Mouse (Mus musculus) liver, adult 2 months (tissue): ENCODE results near the gene Mmp8. TPM values are rescaled to one million over a fixed set of nuclear protein-coding genes. Genes with fewer than 3 reads are reported as not detected.

Experiments
- DNase-seq: peaks from one replicate; pipeline ENCODE4 v3.0.0-alpha.2; 2011; ENCODE audit warnings: low read depth, low spot score; ENCODE audit errors: extremely low read depth
- H3K27ac ChIP-seq: fragments of 200-500 bp; replicated peaks from 2 replicates; pipeline ENCODE4 v1.5.1; 2012; ENCODE audit warnings: low read depth, mild to moderate bottlenecking, control low read depth, inconsistent platforms, low read length; ENCODE audit not compliant: insufficient read depth
- H3K27me3 ChIP-seq: fragments of 200-500 bp; 2 replicates; pipeline ENCODE4 v1.6.1; 2012; ENCODE audit warnings: mild to moderate bottlenecking, moderate library complexity, low read length, inconsistent platforms; ENCODE audit not compliant: control insufficient read depth, insufficient read depth
- H3K36me3 ChIP-seq: fragments of 200-500 bp; 2 replicates; pipeline ENCODE4 v1.6.1; 2012; ENCODE audit warnings: low read length, inconsistent platforms; ENCODE audit not compliant: control insufficient read depth, insufficient read depth
- H3K4me1 ChIP-seq: fragments of 200-500 bp; 2 replicates; pipeline ENCODE4 v1.6.1; 2011; ENCODE audit warnings: low read length; ENCODE audit not compliant: control insufficient read depth, insufficient read depth
- H3K4me3 ChIP-seq: fragments of 200-500 bp; 2 replicates; pipeline ENCODE4 v1.5.1; 2011; ENCODE audit warnings: low read depth, mild to moderate bottlenecking, control low read depth, low read length, moderate library complexity; ENCODE audit not compliant: insufficient read depth
- H3K79me2 ChIP-seq: fragments of 200-500 bp; 2 replicates; pipeline ENCODE4 v1.6.1; 2012; ENCODE audit warnings: inconsistent platforms, mild to moderate bottlenecking, low read length, moderate library complexity; ENCODE audit not compliant: control insufficient read depth, insufficient read depth
- H3K9ac ChIP-seq: fragments of 200-500 bp; 2 replicates; pipeline ENCODE4 v1.6.1; 2012; ENCODE audit warnings: low read depth, mild to moderate bottlenecking, control low read depth, inconsistent platforms, low read length
- CTCF ChIP-seq: fragments of 200-500 bp; IDR thresholded peaks from 2 replicates; pipeline ENCODE4 v1.5.1; 2011; ENCODE audit warnings: low read depth, low read length, control low read depth
- POLR2A ChIP-seq: fragments of 200-500 bp; IDR thresholded peaks from 2 replicates; pipeline ENCODE4 v1.6.1; 2011; ENCODE audit warnings: low read length, control low read depth; ENCODE audit not compliant: insufficient read depth; ENCODE audit errors: extremely low read depth
- WGBS: fragments of 180-500 bp; shearing (Covaris S2); methylation state at CpG from one replicate; pipeline ENCODE4 v1.1.7; 2018; 5-methylcytosine and 5-hydroxymethylcytosine counted together
- polyA plus RNA-seq: library from polyadenylated mRNA; depleted of rRNA; stranded (reverse); fragments of >200 nt; gene quantifications from 2 replicates; pipeline ENCODE4 v1.2.3, GENCODE M21; 2012; rRNA removed
- total RNA-seq: library from RNA; depleted of rRNA; stranded (reverse); fragments of >200 nt; gene quantifications from 2 replicates; pipeline ENCODE4 v1.2.3, GENCODE M21; 2014; rRNA removed

The Mmp8 gene
- total and polyA plus RNA-seq, 2 experiments = under 0.01 to 0.09 TPM

DNA sequence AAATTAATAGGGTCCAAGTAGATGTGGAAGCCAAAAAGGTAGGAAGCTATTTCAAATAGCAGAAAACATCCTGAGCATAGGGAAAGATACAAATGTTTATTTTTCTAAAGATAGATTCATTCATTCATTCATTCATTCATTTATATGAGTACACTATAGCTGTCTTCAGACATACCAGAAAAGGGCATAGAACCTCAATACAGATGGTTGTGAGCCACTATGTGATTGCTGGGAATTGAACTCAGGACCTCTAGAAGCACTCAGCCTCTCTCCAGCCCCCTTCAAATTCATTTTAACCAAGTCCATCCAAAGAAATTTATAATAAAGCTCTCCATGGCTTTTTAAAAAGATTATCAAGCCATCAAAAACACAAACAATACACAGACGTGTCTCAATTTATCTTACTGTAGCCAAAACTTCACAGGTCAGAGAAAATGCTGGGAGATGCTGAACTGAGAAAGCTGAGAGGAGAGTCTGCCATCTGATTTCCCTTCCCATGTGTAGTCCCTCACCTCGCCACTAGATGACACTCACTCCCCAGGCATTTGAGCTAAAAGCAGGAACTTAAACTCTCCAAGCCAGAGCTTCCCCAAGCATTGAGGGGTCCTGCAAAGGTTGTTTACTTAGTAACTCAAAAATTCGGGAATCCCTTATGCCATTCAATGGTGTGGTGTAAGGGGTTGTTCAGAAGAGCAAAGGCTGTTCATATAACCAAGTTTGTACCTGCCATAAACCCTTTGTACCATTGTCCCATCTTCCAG is 44.9 kb downstream of the Mmp8 start:
- H3K79me2 ChIP-seq = no peaks in the 10 kb centered on the region
- H3K4me1 ChIP-seq = no peaks in the 10 kb centered on the region
- H3K27ac ChIP-seq = no peak overlapping the region
- 3% methylated on average over 3 of the region's 3 CpGs for WGBS
- H3K36me3 ChIP-seq = no peaks in the 10 kb centered on the region
- no peak overlapping the region for H3K9ac ChIP-seq
- H3K4me3 ChIP-seq = no peak overlapping the region
- TF ChIP-seq CTCF (peak; percentile 78), POLR2A (no peak)
- H3K27me3 ChIP-seq = no peaks in the 10 kb centered on the region
- DNase-seq = peak; percentile 25

DNA sequence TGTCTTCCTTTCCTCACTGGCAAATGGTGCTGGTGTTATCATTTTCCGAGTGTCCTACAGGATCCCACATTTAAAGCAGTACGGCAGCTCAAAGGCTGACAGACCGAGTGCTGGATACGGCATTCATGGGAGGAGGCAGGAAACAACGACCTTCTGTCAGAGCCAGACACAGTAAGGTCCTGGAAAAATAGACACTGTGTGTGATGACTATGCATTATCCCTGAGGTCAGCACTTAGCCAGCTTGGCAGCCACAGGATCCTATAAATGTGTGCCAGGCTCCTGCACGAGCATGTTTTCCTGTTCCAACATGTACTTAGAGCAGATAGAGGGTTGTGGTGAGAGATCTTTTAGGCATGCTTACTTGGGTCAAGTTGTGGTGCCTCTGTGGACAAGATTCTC is 45.7 kb downstream of the Mmp8 start:
- TF ChIP-seq CTCF (no peak), POLR2A (no peak)
- Histone ChIP-seq H3K9ac (no peak overlapping the region), H3K36me3 (no peaks in the 10 kb centered on the region), H3K79me2 (no peaks in the 10 kb centered on the region), H3K4me1 (no peaks in the 10 kb centered on the region), H3K4me3 (no peak overlapping the region), H3K27ac (no peak overlapping the region), H3K27me3 (no peaks in the 10 kb centered on the region)
- 61% methylated on average over 6 of the region's 6 CpGs for WGBS
- no peak for DNase-seq

DNA sequence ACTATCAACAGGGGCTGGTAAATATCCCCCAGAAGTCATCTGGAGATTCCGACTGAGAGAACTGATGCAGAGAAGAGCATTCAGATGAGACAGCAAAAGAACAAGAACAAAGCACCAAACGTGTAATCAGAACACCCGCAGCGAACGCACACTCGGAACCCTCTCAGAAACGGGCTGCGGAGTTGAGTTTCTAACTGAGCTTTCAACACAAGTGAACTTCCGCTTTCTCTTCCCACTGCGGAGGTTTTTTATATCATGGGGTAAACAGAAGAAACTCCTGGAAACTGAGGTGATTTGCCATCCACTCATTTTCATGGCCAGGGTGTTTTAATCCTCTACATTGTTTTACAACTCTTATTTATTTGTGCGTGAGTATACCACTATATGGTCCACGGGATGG is 47.4 kb downstream of the Mmp8 start:
- Histone ChIP-seq H3K27me3 (no peaks in the 10 kb centered on the region), H3K4me3 (no peak overlapping the region), H3K4me1 (no peaks in the 10 kb centered on the region), H3K9ac (no peak overlapping the region), H3K36me3 (no peaks in the 10 kb centered on the region), H3K27ac (no peak overlapping the region), H3K79me2 (no peaks in the 10 kb centered on the region)
- TF ChIP-seq POLR2A (no peak), CTCF (no peak)
- DNase-seq = no peak
- WGBS = 85% methylated on average over 12 of the region's 12 CpGs

Other genes with a start within 250 kb of the Mmp8 start
- gene Mmp12, start 214.1 kb upstream of the Mmp8 start, total RNA-seq = 0.67 and 0.83 TPM in 2 replicates
- gene Mmp12, start 214.1 kb upstream of the Mmp8 start, polyA plus RNA-seq = 0.07 TPM in 1 of 2 replicates, not detected in the other
- gene Mmp1b, start 170.4 kb upstream of the Mmp8 start, total RNA-seq = not detected in 2 replicates
- not detected in 2 replicates for gene Mmp1b, start 170.4 kb upstream of the Mmp8 start, polyA plus RNA-seq
- gene Mmp3, start 112.6 kb upstream of the Mmp8 start, total RNA-seq = 0.18 and 0.20 TPM in 2 replicates
- 0.09 TPM in 1 of 2 replicates, not detected in the other for gene Mmp3, start 112.6 kb upstream of the Mmp8 start, polyA plus RNA-seq
- gene Mmp10, start 56.1 kb upstream of the Mmp8 start, total RNA-seq = not detected in 2 replicates
- gene Mmp10, start 56.1 kb upstream of the Mmp8 start, polyA plus RNA-seq = not detected in 2 replicates
- 0.87 and 1.1 TPM in 2 replicates for gene Mmp27, start 12.9 kb downstream of the Mmp8 start, total RNA-seq
- gene Mmp27, start 12.9 kb downstream of the Mmp8 start, polyA plus RNA-seq = 0.07 TPM in 1 of 2 replicates, not detected in the other
- gene Mmp20, start 69.8 kb downstream of the Mmp8 start, total RNA-seq = under 0.01 TPM in 1 of 2 replicates, not detected in the other
- not detected in 2 replicates for gene Mmp20, start 69.8 kb downstream of the Mmp8 start, polyA plus RNA-seq
- 0.13 and 0.55 TPM in 2 replicates for gene Mmp7, start 133.6 kb downstream of the Mmp8 start, total RNA-seq
- gene Mmp7, start 133.6 kb downstream of the Mmp8 start, polyA plus RNA-seq = not detected in 2 replicates
- gene Tmem123, start 205.6 kb downstream of the Mmp8 start, total RNA-seq = 26.9 and 29.5 TPM in 2 replicates
- 15.8 and 21.3 TPM in 2 replicates for gene Tmem123, start 205.6 kb downstream of the Mmp8 start, polyA plus RNA-seq